Mouse (Mus musculus) lung, adult 2 months (tissue): ENCODE data around the gene Rac3.
A peak's percentile ranks its signal among the peaks of the same experiment; 100 is the strongest.

ENCODE experiments used
- CTCF ChIP-seq: fragments of 200-500 bp; IDR thresholded peaks from 2 replicates; pipeline ENCODE4 v1.5.1; 2011; ENCODE audit warnings: mild to moderate bottlenecking, low read length, control low read depth; ENCODE audit not compliant: insufficient read depth
- POLR2A ChIP-seq: fragments of 200-500 bp; IDR thresholded peaks from 2 replicates; pipeline ENCODE4 v1.6.1; 2011; ENCODE audit warnings: low read depth, mild to moderate bottlenecking, control low read depth, low read length, borderline replicate concordance; ENCODE audit errors: extremely low read depth

- TF ChIP-seq CTCF = peak; percentile 47
- TF ChIP-seq POLR2A = no peak
These were observed 8.3 kb upstream of the Rac3 start for GRCm38 (mm10) chr11:120712771-120713568.
